Mouse (Mus musculus): ENCODE data around the gene Olfr91. TPM values are rescaled to one million over a fixed set of nuclear protein-coding genes. Genes with fewer than 3 reads are reported as not detected.

Olfr91 gene
- polyA plus RNA-seq, 1 experiment from 2014 or later, result not detected

- peaks cover 6% of the 10 kb centered on the region for H3K36me3 ChIP-seq (replicated peaks; ENCODE audit: control insufficient read depth, insufficient read depth, low read depth, low read length)
- H3K9ac ChIP-seq (replicated peaks; ENCODE audit: low read length), result no peak overlapping the region
- ATAC-seq (replicated peaks; ENCODE audit: insufficient number of reproducible peaks, low FRiP score, low TSS enrichment, low read depth), result no peak
- no peak for DNase-seq (ENCODE audit: low spot score)
- WGBS, result 78% methylated on average over 12 of the region's 12 CpGs
- H3K4me1 ChIP-seq (ENCODE audit: control insufficient read depth, insufficient read depth, low read length), result no peaks in the 10 kb centered on the region
- H3K27me3 ChIP-seq (ENCODE audit: control insufficient read depth, insufficient read depth, low read length), result no peaks in the 10 kb centered on the region
- no peaks in the 10 kb centered on the region for H3K9me3 ChIP-seq (replicated peaks; ENCODE audit: control insufficient read depth, low read length)
- H3K4me3 ChIP-seq (ENCODE audit: low read depth, low read length), result no peak overlapping the region
- no peak overlapping the region for H3K4me2 ChIP-seq (ENCODE audit: low read depth, low read length)
- no peak overlapping the region for H3K27ac ChIP-seq (replicated peaks; ENCODE audit: low read depth, low read length)
Measured at GRCm38 (mm10) chr17:37072080-37072729, 25.9 kb downstream of the Olfr91 start.

- no peak overlapping the region for H3K9ac ChIP-seq (replicated peaks; ENCODE audit: low read length)
- H3K36me3 ChIP-seq (replicated peaks; ENCODE audit: control insufficient read depth, insufficient read depth, low read depth, low read length), result peaks cover 6% of the 10 kb centered on the region
- ATAC-seq (replicated peaks; ENCODE audit: insufficient number of reproducible peaks, low FRiP score, low TSS enrichment, low read depth), result no peak
- H3K4me2 ChIP-seq (ENCODE audit: low read depth, low read length), result no peak overlapping the region
- WGBS, result 91% methylated on average over 8 of the region's 8 CpGs
- H3K4me3 ChIP-seq (ENCODE audit: low read depth, low read length), result no peak overlapping the region
- H3K9me3 ChIP-seq (replicated peaks; ENCODE audit: control insufficient read depth, low read length), result no peaks in the 10 kb centered on the region
- DNase-seq (ENCODE audit: low spot score), result no peak
- no peaks in the 10 kb centered on the region for H3K4me1 ChIP-seq (ENCODE audit: control insufficient read depth, insufficient read depth, low read length)
- no peaks in the 10 kb centered on the region for H3K27me3 ChIP-seq (ENCODE audit: control insufficient read depth, insufficient read depth, low read length)
- H3K27ac ChIP-seq (replicated peaks; ENCODE audit: low read depth, low read length), result no peak overlapping the region
Measured at GRCm38 (mm10) chr17:37070121-37070520, 28.0 kb downstream of the Olfr91 start.

GRCm38 (mm10) chr17:37067861-37068260, 30.2 kb downstream of the Olfr91 start:
- H3K9me3 ChIP-seq (replicated peaks; ENCODE audit: control insufficient read depth, low read length), result no peaks in the 10 kb centered on the region
- no peak overlapping the region for H3K4me3 ChIP-seq (ENCODE audit: low read depth, low read length)
- peaks cover 6% of the 10 kb centered on the region for H3K36me3 ChIP-seq (replicated peaks; ENCODE audit: control insufficient read depth, insufficient read depth, low read depth, low read length)
- H3K4me2 ChIP-seq (ENCODE audit: low read depth, low read length), result no peak overlapping the region
- no peaks in the 10 kb centered on the region for H3K4me1 ChIP-seq (ENCODE audit: control insufficient read depth, insufficient read depth, low read length)
- ATAC-seq (replicated peaks; ENCODE audit: insufficient number of reproducible peaks, low FRiP score, low TSS enrichment, low read depth) (no peak), DNase-seq (ENCODE audit: low spot score) (no peak)
- no peak overlapping the region for H3K9ac ChIP-seq (replicated peaks; ENCODE audit: low read length)
- H3K27ac ChIP-seq (replicated peaks; ENCODE audit: low read depth, low read length), result no peak overlapping the region
- 87% methylated on average over 1 of the region's 1 CpGs for WGBS
- H3K27me3 ChIP-seq (ENCODE audit: control insufficient read depth, insufficient read depth, low read length), result no peaks in the 10 kb centered on the region

- ATAC-seq (replicated peaks; ENCODE audit: insufficient number of reproducible peaks, low FRiP score, low TSS enrichment, low read depth) (no peak), DNase-seq (ENCODE audit: low spot score) (no peak)
- Histone ChIP-seq H3K9ac (replicated peaks; ENCODE audit: low read length) (no peak overlapping the region), H3K4me2 (ENCODE audit: low read depth, low read length) (no peak overlapping the region), H3K36me3 (replicated peaks; ENCODE audit: control insufficient read depth, insufficient read depth, low read depth, low read length) (peaks cover 3% of the 10 kb centered on the region), H3K27ac (replicated peaks; ENCODE audit: low read depth, low read length) (no peak overlapping the region), H3K4me3 (ENCODE audit: low read depth, low read length) (no peak overlapping the region), H3K27me3 (ENCODE audit: control insufficient read depth, insufficient read depth, low read length) (no peaks in the 10 kb centered on the region), H3K9me3 (replicated peaks; ENCODE audit: control insufficient read depth, low read length) (no peaks in the 10 kb centered on the region), H3K4me1 (ENCODE audit: control insufficient read depth, insufficient read depth, low read length) (no peaks in the 10 kb centered on the region)
- 94% methylated on average over 2 of the region's 2 CpGs for WGBS
Measured at GRCm38 (mm10) chr17:37065993-37066392, 32.1 kb downstream of the Olfr91 start.

GRCm38 (mm10) chr17:37063686-37064495, 34.2 kb downstream of the Olfr91 start:
- DNase-seq (ENCODE audit: low spot score), result no peak

GRCm38 (mm10) chr17:37063063-37063462, 35.0 kb downstream of the Olfr91 start:
- peaks cover 3% of the 10 kb centered on the region for H3K36me3 ChIP-seq (replicated peaks; ENCODE audit: control insufficient read depth, insufficient read depth, low read depth, low read length)
- no peak overlapping the region for H3K4me2 ChIP-seq (ENCODE audit: low read depth, low read length)
- DNase-seq (ENCODE audit: low spot score) (no peak), ATAC-seq (replicated peaks; ENCODE audit: insufficient number of reproducible peaks, low FRiP score, low TSS enrichment, low read depth) (no peak)
- no peak overlapping the region for H3K4me3 ChIP-seq (ENCODE audit: low read depth, low read length)
- H3K9ac ChIP-seq (replicated peaks; ENCODE audit: low read length), result no peak overlapping the region
- no peak overlapping the region for H3K27ac ChIP-seq (replicated peaks; ENCODE audit: low read depth, low read length)
- H3K9me3 ChIP-seq (replicated peaks; ENCODE audit: control insufficient read depth, low read length), result no peaks in the 10 kb centered on the region
- no peaks in the 10 kb centered on the region for H3K27me3 ChIP-seq (ENCODE audit: control insufficient read depth, insufficient read depth, low read length)
- H3K4me1 ChIP-seq (ENCODE audit: control insufficient read depth, insufficient read depth, low read length), result no peaks in the 10 kb centered on the region
- 59% methylated on average over 10 of the region's 10 CpGs for WGBS

More at GRCm38 (mm10) chr17:37063686-37064495, 34.2 kb downstream of the Olfr91 start:
- H3K9me3 ChIP-seq (replicated peaks; ENCODE audit: control insufficient read depth, low read length), result no peaks in the 10 kb centered on the region
- no peak for ATAC-seq (replicated peaks; ENCODE audit: insufficient number of reproducible peaks, low FRiP score, low TSS enrichment, low read depth)
- H3K4me3 ChIP-seq (ENCODE audit: low read depth, low read length), result no peak overlapping the region
- no peak overlapping the region for H3K4me2 ChIP-seq (ENCODE audit: low read depth, low read length)
- H3K27ac ChIP-seq (replicated peaks; ENCODE audit: low read depth, low read length), result no peak overlapping the region
- peaks cover 3% of the 10 kb centered on the region for H3K36me3 ChIP-seq (replicated peaks; ENCODE audit: control insufficient read depth, insufficient read depth, low read depth, low read length)
- no peaks in the 10 kb centered on the region for H3K4me1 ChIP-seq (ENCODE audit: control insufficient read depth, insufficient read depth, low read length)
- H3K9ac ChIP-seq (replicated peaks; ENCODE audit: low read length), result no peak overlapping the region
- WGBS, result 75% methylated on average over 11 of the region's 11 CpGs
- H3K27me3 ChIP-seq (ENCODE audit: control insufficient read depth, insufficient read depth, low read length), result no peaks in the 10 kb centered on the region

- Histone ChIP-seq H3K4me2 (ENCODE audit: low read depth, low read length) (no peak overlapping the region), H3K36me3 (replicated peaks; ENCODE audit: control insufficient read depth, insufficient read depth, low read depth, low read length) (peaks cover 3% of the 10 kb centered on the region), H3K4me1 (ENCODE audit: control insufficient read depth, insufficient read depth, low read length) (no peaks in the 10 kb centered on the region), H3K4me3 (ENCODE audit: low read depth, low read length) (no peak overlapping the region), H3K27me3 (ENCODE audit: control insufficient read depth, insufficient read depth, low read length) (no peaks in the 10 kb centered on the region), H3K27ac (replicated peaks; ENCODE audit: low read depth, low read length) (no peak overlapping the region), H3K9ac (replicated peaks; ENCODE audit: low read length) (no peak overlapping the region), H3K9me3 (replicated peaks; ENCODE audit: control insufficient read depth, low read length) (no peaks in the 10 kb centered on the region)
- ATAC-seq (replicated peaks; ENCODE audit: insufficient number of reproducible peaks, low FRiP score, low TSS enrichment, low read depth), result no peak
- WGBS, result 90% methylated on average over 10 of the region's 10 CpGs
- DNase-seq (ENCODE audit: low spot score), result no peak
Measured at GRCm38 (mm10) chr17:37062101-37062641, 35.9 kb downstream of the Olfr91 start.

GRCm38 (mm10) chr17:37061435-37061834, 36.6 kb downstream of the Olfr91 start:
- Histone ChIP-seq H3K4me2 (ENCODE audit: low read depth, low read length) (no peak overlapping the region), H3K4me3 (ENCODE audit: low read depth, low read length) (no peak overlapping the region), H3K9me3 (replicated peaks; ENCODE audit: control insufficient read depth, low read length) (no peaks in the 10 kb centered on the region), H3K27me3 (ENCODE audit: control insufficient read depth, insufficient read depth, low read length) (no peaks in the 10 kb centered on the region), H3K4me1 (ENCODE audit: control insufficient read depth, insufficient read depth, low read length) (no peaks in the 10 kb centered on the region), H3K27ac (replicated peaks; ENCODE audit: low read depth, low read length) (no peak overlapping the region), H3K36me3 (replicated peaks; ENCODE audit: control insufficient read depth, insufficient read depth, low read depth, low read length) (peaks cover 7% of the 10 kb centered on the region), H3K9ac (replicated peaks; ENCODE audit: low read length) (no peak overlapping the region)
- 84% methylated on average over 3 of the region's 3 CpGs for WGBS
- no peak for DNase-seq (ENCODE audit: low spot score)
- ATAC-seq (replicated peaks; ENCODE audit: insufficient number of reproducible peaks, low FRiP score, low TSS enrichment, low read depth), result no peak
